Mouse (Mus musculus) neutrophil, adult 83 days (primary cell): ENCODE measurements around the gene Gm5148. TPM values are rescaled to one million over a fixed set of nuclear protein-coding genes. Genes with fewer than 3 reads are reported as not detected.

Experiments used
- total RNA-seq, 2 experiments: library from RNA; stranded (reverse); gene quantifications; one replicate each; pipeline ENCODE4 v1.2.4; 2023

Gene Gm5148
- not detected for total RNA-seq

DNA sequence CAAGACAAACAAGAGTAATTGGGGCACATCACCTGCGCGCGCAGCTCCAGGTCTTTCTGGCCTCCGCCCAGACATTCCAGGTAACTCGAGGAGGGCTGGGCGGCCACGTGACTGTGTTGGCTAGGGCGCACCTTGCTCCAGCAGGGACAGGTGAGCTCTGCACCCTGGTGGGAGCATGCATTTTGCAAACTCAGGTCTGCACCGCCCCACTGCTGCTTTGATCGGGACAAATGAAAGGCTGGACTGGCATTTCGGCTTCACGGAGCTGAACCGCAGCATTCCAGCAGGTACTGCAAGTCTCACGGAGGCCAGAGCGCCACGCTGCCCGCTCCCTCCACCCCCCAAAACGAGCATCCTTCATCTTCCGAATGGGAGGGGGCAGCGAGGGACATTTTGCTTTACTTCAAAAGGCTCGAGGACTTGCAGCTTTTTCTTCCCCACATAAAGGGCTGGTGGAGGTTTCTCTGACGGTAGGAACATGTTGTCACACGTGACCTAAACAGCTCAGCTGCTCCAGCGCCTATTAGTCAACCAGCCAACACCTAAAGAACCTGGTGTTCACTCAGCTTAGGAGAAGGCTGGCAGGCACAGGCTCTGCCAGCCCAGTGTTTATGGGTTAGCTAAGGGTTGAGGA lies at the start of gene Gm5148:
Gm5148 (minus strand) TSS at position 320 of the 634 bp plus-strand sequence.

Other genes with a start within 250 kb of the Gm5148 start
- 1 to 10 TPM; 2.9 to 3.1 TPM for gene Spry1, start 84.5 kb downstream of the Gm5148 start, total RNA-seq